Mouse (Mus musculus) neural tube, embryonic 12.5 days (tissue): ENCODE data around the gene Polr1d. TPM values are rescaled to one million over a fixed set of nuclear protein-coding genes. Genes with fewer than 3 reads are reported as not detected.

Source experiments
- ATAC-seq: fragments of 200-750 bp; cut with Nextera tagmentation; 2 replicates; pipeline ENCODE4 v1.8.0; 2017; ENCODE audit warnings: low read depth, mild to moderate bottlenecking, moderate TSS enrichment, moderate library complexity; ENCODE audit not compliant: low FRiP score
- H3K27ac ChIP-seq: fragments of 300-500 bp; sonication (generic); 2 replicates; pipeline ENCODE4 v1.5.1; 2016
- H3K27me3 ChIP-seq: fragments of 300-500 bp; sonication (generic); replicated peaks from 2 replicates; pipeline ENCODE4 v1.6.1; 2016; ENCODE audit warnings: mild to moderate bottlenecking
- H3K36me3 ChIP-seq: fragments of 300-500 bp; sonication (generic); 2 replicates; pipeline ENCODE4 v1.6.1; 2016; ENCODE audit warnings: mild to moderate bottlenecking
- H3K4me1 ChIP-seq: fragments of 300-500 bp; sonication (generic); 2 replicates; pipeline ENCODE4 v1.6.1; 2016
- H3K4me2 ChIP-seq: fragments of 300-500 bp; sonication (generic); replicated peaks from 2 replicates; pipeline ENCODE4 v1.6.1; 2016; ENCODE audit warnings: mild to moderate bottlenecking
- H3K4me3 ChIP-seq: fragments of 300-500 bp; sonication (generic); 2 replicates; pipeline ENCODE4 v1.5.1; 2016
- H3K9ac ChIP-seq: fragments of 300-500 bp; sonication (generic); 2 replicates; pipeline ENCODE4 v1.6.1; 2016; ENCODE audit warnings: mild to moderate bottlenecking
- H3K9me3 ChIP-seq: fragments of 300-500 bp; sonication (generic); 2 replicates; pipeline ENCODE4 v1.6.1; 2016; ENCODE audit warnings: mild to moderate bottlenecking
- WGBS: fragments of 180-500 bp; shearing (Covaris S2); methylation state at CpG from one replicate; pipeline ENCODE4 v1.1.7; 2016; 5-methylcytosine and 5-hydroxymethylcytosine counted together
- polyA plus RNA-seq: library from polyadenylated mRNA; unstranded; fragments of >200 nt; fragmentation: Nextera tagmentation; extraction: Ambion mirVana; gene quantifications from 2 replicates; pipeline ENCODE4 v1.2.1, GENCODE M21; 2016

Gene Polr1d
- 94.5 and 102 TPM in 2 replicates for polyA plus RNA-seq

DNA sequence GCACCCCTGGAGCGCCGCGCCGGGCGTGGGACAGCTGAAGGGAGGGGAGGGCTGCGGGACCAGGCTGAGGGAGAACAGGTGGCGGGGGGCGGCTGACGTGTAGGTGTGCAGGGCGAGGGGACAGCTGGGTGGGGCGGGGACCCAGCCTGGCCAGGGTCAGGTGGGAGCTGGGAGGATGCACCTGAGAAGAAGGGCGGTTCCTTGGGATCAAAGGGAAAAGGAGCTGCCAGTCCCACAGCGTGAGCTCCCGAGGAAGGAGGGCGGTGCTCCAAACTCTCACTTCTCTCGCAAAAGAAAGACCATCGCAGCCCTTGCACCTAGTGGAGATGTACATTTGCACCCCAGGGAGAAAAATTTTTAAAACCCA, at the start of gene Polr1d:
Gene Polr1d (plus strand): TSS at position 252 of the 367 bp plus-strand sequence.
- H3K27ac ChIP-seq = peak within 1 kb of the TSS; percentile 57
- H3K36me3 ChIP-seq = peaks cover 5% of the 10 kb centered on the region; the same call in 1 of the 2 replicates
- peak within 1 kb of the TSS; percentile 81 for H3K4me2 ChIP-seq
- peak within 1 kb of the TSS; percentile 76 for H3K9ac ChIP-seq
- H3K9me3 ChIP-seq = no peaks in the 10 kb centered on the region
- 0% methylated on average over 17 of the region's 17 CpGs for WGBS
- H3K4me3 ChIP-seq = peak within 1 kb of the TSS; percentile 67
- no peak for ATAC-seq
- no peaks in the 10 kb centered on the region for H3K27me3 ChIP-seq
- H3K4me1 ChIP-seq = peaks cover 12% of the 10 kb centered on the region

- H3K9ac ChIP-seq = no peak overlapping the region
- H3K27me3 ChIP-seq = no peaks in the 10 kb centered on the region
- no peaks in the 10 kb centered on the region for H3K9me3 ChIP-seq
- ATAC-seq = no peak
- no peak overlapping the region for H3K27ac ChIP-seq
- 85% methylated on average over 14 of the region's 14 CpGs for WGBS
- no peak overlapping the region for H3K4me3 ChIP-seq
- H3K36me3 ChIP-seq = peaks cover 22% of the 10 kb centered on the region
- H3K4me2 ChIP-seq = no peak overlapping the region
- 0 out of 2 replicates have a peak, but pooled peaks cover 4% of the 10 kb centered on the region for H3K4me1 ChIP-seq
Observed at GRCm38 (mm10) chr5:147031281-147031680, 45.6 kb upstream of the Polr1d start.

DNA sequence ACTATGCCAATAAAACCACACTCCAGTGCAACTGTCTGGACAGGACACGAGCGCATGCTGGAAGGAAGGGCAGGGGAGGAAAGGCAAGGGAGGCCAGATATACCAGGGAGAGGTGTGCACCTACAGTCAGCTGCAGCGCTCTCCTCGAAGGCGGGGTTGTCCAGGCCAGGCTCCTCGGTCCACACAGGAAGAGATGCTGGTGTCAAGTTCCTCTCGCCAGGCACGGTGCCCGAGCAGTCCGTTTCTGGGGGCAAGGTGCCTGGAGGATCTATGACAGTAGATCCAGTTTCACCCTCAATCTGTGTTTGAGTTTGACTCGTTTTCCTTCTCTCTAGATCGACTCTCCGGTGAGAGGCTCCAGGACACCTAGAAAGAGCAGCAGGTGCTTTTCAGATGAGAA, 43.7 kb upstream of the Polr1d start:
- 91% methylated on average over 13 of the region's 13 CpGs for WGBS
- Histone ChIP-seq H3K4me3 (no peak overlapping the region), H3K4me2 (no peak overlapping the region), H3K9me3 (no peaks in the 10 kb centered on the region), H3K36me3 (peaks cover 17% of the 10 kb centered on the region), H3K27ac (no peak overlapping the region), H3K4me1 (0 out of 2 replicates have a peak, but pooled peaks cover 4% of the 10 kb centered on the region), H3K27me3 (no peaks in the 10 kb centered on the region), H3K9ac (no peak overlapping the region)
- ATAC-seq = no peak

DNA sequence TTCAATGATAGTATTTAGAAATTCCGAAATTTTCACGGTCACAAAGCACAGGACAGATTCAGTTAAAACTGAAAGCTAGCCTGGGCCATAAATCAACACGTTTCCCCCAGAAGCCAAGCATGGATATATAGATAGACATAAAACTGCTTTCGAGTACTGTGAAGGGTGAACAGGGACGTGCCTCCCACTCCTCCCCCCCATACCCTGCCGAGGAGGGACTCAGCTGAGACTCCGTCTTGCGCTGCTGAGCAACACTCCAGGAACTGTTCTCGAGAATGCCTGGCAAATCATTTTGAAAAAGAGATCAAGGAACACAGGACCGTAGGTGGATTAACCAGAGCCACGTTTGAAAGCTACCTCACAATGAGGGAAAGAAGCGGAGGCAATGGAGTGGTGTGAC, 42.6 kb upstream of the Polr1d start:
- WGBS = 49% methylated on average over 12 of the region's 12 CpGs
- Histone ChIP-seq H3K4me2 (no peak overlapping the region), H3K4me1 (0 out of 2 replicates have a peak, but pooled peaks cover 4% of the 10 kb centered on the region), H3K27me3 (no peaks in the 10 kb centered on the region), H3K4me3 (no peak overlapping the region), H3K9ac (no peak overlapping the region), H3K27ac (no peak overlapping the region), H3K9me3 (no peaks in the 10 kb centered on the region), H3K36me3 (peaks cover 8% of the 10 kb centered on the region; the same call in 1 of the 2 replicates)
- no peak for ATAC-seq

DNA sequence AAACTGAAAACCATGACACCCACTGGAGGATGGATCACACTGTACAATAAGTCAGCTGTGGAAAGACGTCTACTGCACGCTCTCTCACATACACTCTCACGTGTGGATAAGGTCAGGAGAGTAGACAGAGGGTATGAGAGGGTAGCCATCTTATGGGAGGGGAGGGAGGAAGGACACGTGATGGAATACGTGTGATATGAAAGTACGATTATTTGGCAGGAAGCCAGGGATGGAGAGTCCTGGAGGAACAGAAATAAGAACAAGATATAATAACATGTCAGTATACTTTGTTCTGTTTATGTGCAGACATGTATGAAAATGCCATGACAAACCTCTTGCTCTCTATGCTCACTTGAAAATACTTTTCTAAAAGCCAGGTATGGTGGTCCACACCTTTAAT, 41.5 kb upstream of the Polr1d start:
- ATAC-seq = no peak
- Histone ChIP-seq H3K4me1 (0 out of 2 replicates have a peak, but pooled peaks cover 4% of the 10 kb centered on the region), H3K9ac (no peak overlapping the region), H3K9me3 (no peaks in the 10 kb centered on the region), H3K36me3 (peaks cover 8% of the 10 kb centered on the region; the same call in 1 of the 2 replicates), H3K27me3 (no peaks in the 10 kb centered on the region), H3K27ac (no peak overlapping the region), H3K4me3 (no peak overlapping the region), H3K4me2 (no peak overlapping the region)
- WGBS = 90% methylated on average over 6 of the region's 6 CpGs

DNA sequence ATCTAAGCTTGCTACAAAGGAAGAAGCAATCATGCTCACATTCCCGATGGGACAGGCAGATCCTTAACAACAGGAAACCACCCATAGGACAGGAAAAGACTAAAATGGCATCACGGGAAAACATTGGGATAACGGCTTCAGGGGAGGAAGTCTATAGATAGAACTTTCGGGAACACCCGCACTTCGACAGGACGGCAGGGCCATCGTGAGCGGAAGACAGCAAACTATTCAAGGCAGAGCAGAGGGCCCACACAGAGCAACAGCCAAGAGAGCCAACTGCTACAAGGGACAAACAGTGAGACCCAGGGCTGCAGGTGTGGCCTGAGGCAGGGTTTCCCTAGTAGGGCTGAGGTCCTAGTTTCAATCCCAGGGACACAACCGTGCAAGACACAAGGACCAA, 40.8 kb upstream of the Polr1d start:
- Histone ChIP-seq H3K9ac (no peak overlapping the region), H3K27ac (no peak overlapping the region), H3K4me3 (no peak overlapping the region), H3K36me3 (peaks cover 8% of the 10 kb centered on the region; the same call in 1 of the 2 replicates), H3K27me3 (no peaks in the 10 kb centered on the region), H3K4me2 (no peak overlapping the region), H3K4me1 (0 out of 2 replicates have a peak, but pooled peaks cover 4% of the 10 kb centered on the region), H3K9me3 (no peaks in the 10 kb centered on the region)
- no peak for ATAC-seq
- 84% methylated on average over 10 of the region's 10 CpGs for WGBS

DNA sequence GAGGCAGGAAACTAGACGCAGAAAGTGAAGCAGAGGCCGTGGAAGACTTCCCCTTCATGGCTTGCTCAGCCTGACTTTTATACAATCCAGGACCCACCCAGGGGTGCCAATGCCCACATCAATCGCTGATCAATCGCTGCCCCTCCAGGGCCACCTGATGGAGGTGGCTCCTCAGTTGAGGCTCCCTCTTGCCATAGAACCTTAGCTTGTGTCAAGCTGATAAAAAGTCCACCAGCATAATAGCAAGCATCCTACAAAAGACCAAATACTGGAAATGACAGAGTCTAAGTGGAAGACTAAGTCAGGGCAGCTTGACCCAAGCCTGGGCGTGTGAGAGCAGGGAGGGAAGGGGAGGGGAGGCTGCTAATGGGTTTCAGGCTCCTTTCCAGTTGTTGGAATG, 40.2 kb upstream of the Polr1d start:
- 87% methylated on average over 5 of the region's 5 CpGs for WGBS
- no peak for ATAC-seq

DNA sequence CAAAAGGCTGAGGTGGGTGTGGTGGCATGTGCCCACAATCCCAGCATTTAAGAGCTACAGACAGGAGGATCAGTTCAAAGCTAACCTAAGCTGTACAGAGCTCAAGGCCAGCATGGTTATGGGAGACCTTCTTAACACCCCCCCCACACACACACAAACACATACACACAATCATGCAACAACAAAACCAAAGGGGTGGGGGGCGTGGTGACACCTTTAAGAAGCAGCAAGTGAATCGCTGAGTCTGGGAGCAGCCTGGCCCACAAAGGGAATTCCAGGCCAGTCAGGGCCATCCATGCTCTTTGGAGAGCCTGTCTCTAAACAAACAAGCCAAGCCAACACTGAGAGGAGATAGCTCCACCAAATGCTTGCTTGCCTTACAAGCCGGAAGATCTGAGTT, 39.2 kb upstream of the Polr1d start:
- H3K9me3 ChIP-seq = no peaks in the 10 kb centered on the region
- no peaks in the 10 kb centered on the region; the same call in 1 of the 2 replicates for H3K36me3 ChIP-seq
- no peaks in the 10 kb centered on the region for H3K27me3 ChIP-seq
- H3K9ac ChIP-seq = no peak overlapping the region
- ATAC-seq = no peak
- no peak overlapping the region for H3K4me2 ChIP-seq
- WGBS = 55% methylated on average over 3 of the region's 3 CpGs
- H3K4me1 ChIP-seq = peaks cover 11% of the 10 kb centered on the region
- no peak overlapping the region for H3K4me3 ChIP-seq
- no peak overlapping the region for H3K27ac ChIP-seq

More for the DNA sequence above, 40.2 kb upstream of the Polr1d start:
- peaks cover 8% of the 10 kb centered on the region; the same call in 1 of the 2 replicates for H3K36me3 ChIP-seq
- H3K27me3 ChIP-seq = no peaks in the 10 kb centered on the region
- 0 out of 2 replicates have a peak, but pooled peaks cover 4% of the 10 kb centered on the region for H3K4me1 ChIP-seq
- H3K4me2 ChIP-seq = no peak overlapping the region
- H3K9ac ChIP-seq = no peak overlapping the region
- H3K27ac ChIP-seq = no peak overlapping the region
- no peak overlapping the region for H3K4me3 ChIP-seq
- H3K9me3 ChIP-seq = no peaks in the 10 kb centered on the region

DNA sequence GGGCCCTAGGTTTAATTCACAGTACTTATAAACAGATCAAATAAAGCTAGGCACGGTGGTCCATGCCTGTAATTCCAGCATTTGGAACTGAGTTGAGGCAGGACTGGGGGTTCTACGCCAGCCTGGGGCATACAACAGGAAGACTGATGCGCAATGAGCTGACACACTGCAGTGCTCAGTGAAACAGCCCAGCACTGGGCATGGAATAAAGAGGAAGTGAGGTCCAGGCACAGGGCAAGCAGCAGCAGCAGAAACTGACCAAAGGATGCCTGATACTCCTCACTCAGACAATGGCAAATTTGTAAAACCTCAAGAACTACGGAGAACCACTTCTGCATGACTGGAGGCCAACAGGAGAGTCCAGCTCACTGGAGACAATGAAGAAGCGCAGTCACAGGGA, 37.5 kb upstream of the Polr1d start:
- Histone ChIP-seq H3K9ac (no peak overlapping the region), H3K4me1 (peaks cover 14% of the 10 kb centered on the region), H3K9me3 (no peaks in the 10 kb centered on the region), H3K27me3 (no peaks in the 10 kb centered on the region), H3K36me3 (no peaks in the 10 kb centered on the region), H3K4me3 (no peak overlapping the region), H3K4me2 (no peak overlapping the region), H3K27ac (no peak overlapping the region)
- WGBS = 75% methylated on average over 5 of the region's 5 CpGs
- no peak for ATAC-seq

GRCm38 (mm10) chr5:147041965-147042937, 34.6 kb upstream of the Polr1d start:
- Histone ChIP-seq H3K4me1 (peaks cover 14% of the 10 kb centered on the region), H3K4me3 (no peak overlapping the region), H3K36me3 (no peaks in the 10 kb centered on the region), H3K9me3 (no peaks in the 10 kb centered on the region), H3K27me3 (no peaks in the 10 kb centered on the region), H3K4me2 (peak overlapping the region; percentile 28; the same call in 1 of the 2 replicates), H3K27ac (no peak overlapping the region), H3K9ac (no peak overlapping the region)
- WGBS = 60% methylated on average over 40 of the region's 40 CpGs
- ATAC-seq = peak; percentile 68

DNA sequence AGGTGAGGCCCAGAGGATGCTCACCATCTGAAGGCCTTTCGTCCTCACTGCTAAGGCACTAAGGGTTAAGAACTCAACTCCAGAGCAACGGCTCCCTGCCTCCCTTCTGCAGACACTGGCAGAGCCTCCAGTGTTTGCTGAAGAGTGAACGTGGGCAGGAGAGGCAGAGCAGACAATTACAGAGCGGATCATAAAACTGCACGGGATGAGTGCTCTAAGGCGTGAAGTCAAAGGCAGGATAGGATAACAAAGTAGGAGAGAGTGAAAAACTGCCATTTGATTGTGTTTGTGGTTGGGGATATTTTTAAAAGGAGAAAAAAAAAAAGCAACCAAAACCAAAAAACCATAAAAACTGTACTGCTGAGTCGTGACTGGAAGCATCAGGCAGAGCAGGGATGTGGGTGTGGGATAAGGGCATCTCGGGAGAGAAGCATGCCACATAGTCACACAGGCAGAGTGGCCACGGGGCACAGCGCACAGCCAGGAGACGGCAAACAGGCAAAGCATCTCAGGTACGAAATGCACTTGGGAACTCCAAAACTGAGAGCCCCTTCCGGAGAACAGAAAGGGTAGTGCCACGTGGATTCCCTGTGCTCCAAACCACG, 33.5 kb upstream of the Polr1d start:
- peak; percentile 26; the same call in 1 of the 2 replicates for ATAC-seq
- Histone ChIP-seq H3K4me1 (peaks cover 14% of the 10 kb centered on the region), H3K27ac (no peak overlapping the region), H3K9ac (no peak overlapping the region; the same call in 1 of the 2 replicates), H3K27me3 (no peaks in the 10 kb centered on the region), H3K36me3 (no peaks in the 10 kb centered on the region), H3K4me2 (no peak overlapping the region), H3K4me3 (no peak overlapping the region), H3K9me3 (no peaks in the 10 kb centered on the region)
- 44% methylated on average over 15 of the region's 15 CpGs for WGBS

GRCm38 (mm10) chr5:147045311-147045710, 31.5 kb upstream of the Polr1d start:
- no peak for ATAC-seq
- no peak overlapping the region for H3K9ac ChIP-seq
- peaks cover 14% of the 10 kb centered on the region for H3K4me1 ChIP-seq
- H3K4me2 ChIP-seq = no peak overlapping the region
- no peak overlapping the region for H3K4me3 ChIP-seq
- WGBS = 76% methylated on average over 10 of the region's 11 CpGs
- H3K36me3 ChIP-seq = no peaks in the 10 kb centered on the region
- no peaks in the 10 kb centered on the region for H3K9me3 ChIP-seq
- no peak overlapping the region for H3K27ac ChIP-seq
- H3K27me3 ChIP-seq = no peaks in the 10 kb centered on the region
